Mouse (Mus musculus) ES-E14 (cell line): ENCODE results near the gene Gm21915.

Source experiments
- MAFK ChIP-seq: IDR thresholded peaks from 2 replicates; pipeline ENCODE4 v1.6.1; 2014; ENCODE audit warnings: mild to moderate bottlenecking, low read depth, low read length, inconsistent platforms; ENCODE audit not compliant: insufficient read depth
- ZC3H11A ChIP-seq: IDR thresholded peaks from 2 replicates; pipeline ENCODE4 v1.6.1; 2012; ENCODE audit warnings: low read depth, mild to moderate bottlenecking, inconsistent platforms, low read length, borderline replicate concordance
- ZNF384 ChIP-seq: IDR thresholded peaks from 2 replicates; pipeline ENCODE4 v1.6.1; 2012; ENCODE audit warnings: low read depth, low read length, inconsistent platforms

DNA sequence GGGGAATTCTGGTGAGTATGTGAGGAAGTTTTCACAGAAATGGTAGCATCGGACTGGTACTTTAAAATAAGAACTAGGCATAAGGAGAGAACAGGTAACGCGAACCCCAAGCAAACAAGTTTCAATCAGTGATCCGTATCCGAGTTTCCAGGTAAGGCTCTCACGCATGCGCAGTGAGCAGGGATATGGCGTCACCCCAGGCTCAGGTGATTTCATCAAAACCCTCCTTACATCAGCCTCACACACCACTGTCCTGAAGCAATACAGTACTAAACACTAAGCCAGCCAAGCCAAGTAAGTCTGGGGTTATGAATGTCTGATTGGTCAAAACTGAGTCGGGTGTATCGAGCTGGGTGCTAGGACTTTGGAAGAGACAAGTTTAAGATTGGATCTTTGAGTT, 38.9 kb upstream of the Gm21915 start:
- TF ChIP-seq ZNF384 (no peak), ZC3H11A (no peak), MAFK (no peak)
